Comparison of ENCODE assay signal across 8 mouse cellular contexts in genomic region chr9:108341139-108341475, GRCm38 (mm10). TPM values are rescaled to one million over a fixed set of nuclear protein-coding genes. Genes with fewer than 3 reads are reported as not detected.
DNase-seq lines count a peak whose midpoint lies in the region; ATAC-seq and TF ChIP-seq lines count a peak whose summit lies in the region.

No protein-coding gene starts in this region.

- 78% methylated on average over 5 of the region's 5 CpGs for WGBS in heart, embryonic 12.5 days
- 23% methylated on average over 5 of the region's 5 CpGs for WGBS in spleen, adult 2 months
- 31% methylated on average over 5 of the region's 5 CpGs for WGBS in large intestine, adult 2 months
- WGBS in stomach, postnatal 0 days = 68% methylated on average over 5 of the region's 5 CpGs

- peaks cover 10% of the 10 kb centered on the region for H3K36me3 ChIP-seq in heart, embryonic 12.5 days
- peaks cover 5% of the 10 kb centered on the region for H3K36me3 ChIP-seq in spleen, adult 2 months (ENCODE audit: control insufficient read depth, insufficient read depth, low read length)
- H3K36me3 ChIP-seq in stomach, postnatal 0 days (ENCODE audit: control insufficient read depth, insufficient read depth, low read length) = no peaks in the 10 kb centered on the region

- TF ChIP-seq EP300 in stomach, postnatal 0 days (optimal IDR thresholded peaks at IDR 0.05) = no peak

- no peak for DNase-seq in heart, postnatal 4 days
- DNase-seq in spleen, adult 2 months (ENCODE audit: low read depth in 1 of 2, low spot score in 2 of 2) = no peak
- DNase-seq in spleen, postnatal 14 days (ENCODE audit: low spot score in 2 of 2) = no peak
- DNase-seq in large intestine, adult 2 months (ENCODE audit: low read depth, low spot score) = peak; percentile 16
- no peak for DNase-seq in stomach, postnatal 0 days (ENCODE audit: low spot score)
- no peak for DNase-seq in left cerebral cortex, adult 9 months (ENCODE audit: low spot score in 2 of 2)
- no peak for DNase-seq in gastrocnemius, postnatal 25 days

- peak overlapping the region; percentile 15; the same call in 1 of the 2 replicates for H3K9ac ChIP-seq in heart, embryonic 12.5 days
- H3K9ac ChIP-seq in stomach, postnatal 0 days (ENCODE audit: low read length) = 0 out of 2 replicates have a peak overlapping the region, but pooled peaks have one; percentile 18

- no peaks in the 10 kb centered on the region for H3K27me3 ChIP-seq in heart, embryonic 12.5 days (replicated peaks)
- no peaks in the 10 kb centered on the region for H3K27me3 ChIP-seq in spleen, adult 2 months (ENCODE audit: control insufficient read depth, insufficient read depth, low read length)
- no peaks in the 10 kb centered on the region for H3K27me3 ChIP-seq in stomach, postnatal 0 days (ENCODE audit: control insufficient read depth, insufficient read depth, low read length)

- peaks cover 22% of the 10 kb centered on the region for H3K4me1 ChIP-seq in heart, embryonic 12.5 days (replicated peaks)
- H3K4me1 ChIP-seq in spleen, adult 2 months (ENCODE audit: control insufficient read depth, insufficient read depth, insufficient read length) = peaks cover 25% of the 10 kb centered on the region; the same call in 1 of the 2 replicates
- H3K4me1 ChIP-seq in stomach, postnatal 0 days (replicated peaks; ENCODE audit: control insufficient read depth, insufficient read depth) = 0 out of 2 replicates have a peak, but pooled peaks cover 8% of the 10 kb centered on the region

- no peak for TF ChIP-seq CTCF in spleen, adult 2 months (IDR thresholded peaks at IDR 0.05; ENCODE audit: extremely low read depth, insufficient read depth, insufficient read length, insufficient replicate concordance)
- no peak for TF ChIP-seq CTCF in stomach, postnatal 0 days (IDR thresholded peaks at IDR 0.05; ENCODE audit: low read depth)

- TF ChIP-seq POLR2A in spleen, adult 2 months (IDR thresholded peaks at IDR 0.05; ENCODE audit: low read depth, low read length) = no peak

- ATAC-seq in heart, embryonic 12.5 days (ENCODE audit: insufficient number of reproducible peaks, low FRiP score) = no peak
- ATAC-seq in stomach, postnatal 0 days (ENCODE audit: low FRiP score, low TSS enrichment) = no peak

- H3K4me3 ChIP-seq in heart, embryonic 12.5 days = peak overlapping the region; percentile 74; the same call in 1 of the 2 replicates
- H3K4me3 ChIP-seq in spleen, adult 2 months (ENCODE audit: extremely low read depth, insufficient read depth, insufficient read length) = peak overlapping the region; percentile 14; the same call in 1 of the 2 replicates
- no peak overlapping the region for H3K4me3 ChIP-seq in stomach, postnatal 0 days (ENCODE audit: low read depth, low read length)

- no peaks in the 10 kb centered on the region for H3K9me3 ChIP-seq in heart, embryonic 12.5 days (replicated peaks)
- H3K9me3 ChIP-seq in stomach, postnatal 0 days (ENCODE audit: control insufficient read depth, low read length) = no peaks in the 10 kb centered on the region

- H3K27ac ChIP-seq in heart, embryonic 12.5 days (ENCODE audit: poor library complexity, severe bottlenecking) = peak overlapping the region; percentile 97
- peak overlapping the region; percentile 95 for H3K27ac ChIP-seq in spleen, adult 2 months (ENCODE audit: insufficient read depth, low read length)
- H3K27ac ChIP-seq in stomach, postnatal 0 days (replicated peaks) = peak overlapping the region; percentile 99

- H3K4me2 ChIP-seq in heart, embryonic 12.5 days = peak overlapping the region; percentile 80
- peak overlapping the region; percentile 65 for H3K4me2 ChIP-seq in stomach, postnatal 0 days (replicated peaks; ENCODE audit: low read depth)

RNA-seq across cellular contexts. Expression of gene Gpx1, which starts 2.4 kb away (rescaled TPM):
- 1,088 and 1,118 TPM in 2 replicates for polyA plus RNA-seq in heart, embryonic 12.5 days (2016; fragmentation: Nextera tagmentation; extraction: Ambion mirVana)
- total RNA-seq in heart, postnatal 4 days (2021) = 100 to 1,000 TPM; 159 to 185 TPM
- 2,084 and 2,100 TPM in 2 replicates for polyA plus RNA-seq in spleen, adult 2 months (2012; rRNA removed)
- 641 and 1,038 TPM in 2 replicates for polyA plus RNA-seq in large intestine, adult 2 months (2012; rRNA removed)
- 1,072 and 1,116 TPM in 2 replicates for polyA plus RNA-seq in stomach, postnatal 0 days (2015; fragmentation: Nextera tagmentation; extraction: Ambion mirVana)
- 10 to 100 TPM; 74.4 to 92.9 TPM for total RNA-seq in gastrocnemius, postnatal 25 days (2021)

RNA-seq across cellular contexts. Expression of gene Usp4, which starts 6.5 kb away (rescaled TPM):
- 93.2 and 98.3 TPM in 2 replicates for polyA plus RNA-seq in heart, embryonic 12.5 days (2016; fragmentation: Nextera tagmentation; extraction: Ambion mirVana)
- 100 to 1,000 TPM; 105 to 108 TPM for total RNA-seq in heart, postnatal 4 days (2021)
- 63.2 and 68.6 TPM in 2 replicates for polyA plus RNA-seq in spleen, adult 2 months (2012; rRNA removed)
- polyA plus RNA-seq in large intestine, adult 2 months (2012; rRNA removed) = 57.7 and 67.5 TPM in 2 replicates
- polyA plus RNA-seq in stomach, postnatal 0 days (2015; fragmentation: Nextera tagmentation; extraction: Ambion mirVana) = 56.8 and 59.6 TPM in 2 replicates
- 10 to 100 TPM; 61.7 to 64.9 TPM for total RNA-seq in gastrocnemius, postnatal 25 days (2021)

RNA-seq across cellular contexts. Expression of gene Tcta, which starts 35.1 kb away (rescaled TPM):
- 31.2 and 35.3 TPM in 2 replicates for polyA plus RNA-seq in heart, embryonic 12.5 days (2016; fragmentation: Nextera tagmentation; extraction: Ambion mirVana)
- total RNA-seq in heart, postnatal 4 days (2021) = 10 to 100 TPM; 15.9 to 19.1 TPM
- 17.9 and 19.7 TPM in 2 replicates for polyA plus RNA-seq in spleen, adult 2 months (2012; rRNA removed)
- polyA plus RNA-seq in large intestine, adult 2 months (2012; rRNA removed) = 45.9 and 48.1 TPM in 2 replicates
- polyA plus RNA-seq in stomach, postnatal 0 days (2015; fragmentation: Nextera tagmentation; extraction: Ambion mirVana) = 58.2 and 61.4 TPM in 2 replicates
- 10 to 100 TPM; 25.0 to 30.8 TPM for total RNA-seq in gastrocnemius, postnatal 25 days (2021)

RNA-seq across cellular contexts. Expression of gene Rhoa, which starts 35.2 kb away (rescaled TPM):
- 348 and 367 TPM in 2 replicates for polyA plus RNA-seq in heart, embryonic 12.5 days (2016; fragmentation: Nextera tagmentation; extraction: Ambion mirVana)
- total RNA-seq in heart, postnatal 4 days (2021) = 100 to 1,000 TPM; 341 to 348 TPM
- polyA plus RNA-seq in spleen, adult 2 months (2012; rRNA removed) = 89.7 and 90.3 TPM in 2 replicates
- 130 and 145 TPM in 2 replicates for polyA plus RNA-seq in large intestine, adult 2 months (2012; rRNA removed)
- 363 and 370 TPM in 2 replicates for polyA plus RNA-seq in stomach, postnatal 0 days (2015; fragmentation: Nextera tagmentation; extraction: Ambion mirVana)
- total RNA-seq in gastrocnemius, postnatal 25 days (2021) = 100 to 1,000 TPM; 104 to 120 TPM

RNA-seq across cellular contexts. Expression of gene Amt, which starts 44.5 kb away (rescaled TPM):
- polyA plus RNA-seq in heart, embryonic 12.5 days (2016; fragmentation: Nextera tagmentation; extraction: Ambion mirVana) = 11.7 and 13.3 TPM in 2 replicates
- total RNA-seq in heart, postnatal 4 days (2021) = 1 to 10 TPM; 3.6 to 6.0 TPM
- 1.7 and 3.1 TPM in 2 replicates for polyA plus RNA-seq in spleen, adult 2 months (2012; rRNA removed)
- polyA plus RNA-seq in large intestine, adult 2 months (2012; rRNA removed) = 2.3 and 3.4 TPM in 2 replicates
- polyA plus RNA-seq in stomach, postnatal 0 days (2015; fragmentation: Nextera tagmentation; extraction: Ambion mirVana) = 10.5 and 11.6 TPM in 2 replicates
- 1 to 10 TPM; 1.6 to 1.8 TPM for total RNA-seq in gastrocnemius, postnatal 25 days (2021)
